Mouse (Mus musculus): ENCODE data around the gene Thg1l. TPM values are rescaled to one million over a fixed set of nuclear protein-coding genes. Genes with fewer than 3 reads are reported as not detected.
A peak's percentile ranks its signal among the peaks of the same experiment; 100 is the strongest.

The Thg1l gene
- polyA plus RNA-seq, 1 experiment from 2014 or later: 13.0 TPM

DNA sequence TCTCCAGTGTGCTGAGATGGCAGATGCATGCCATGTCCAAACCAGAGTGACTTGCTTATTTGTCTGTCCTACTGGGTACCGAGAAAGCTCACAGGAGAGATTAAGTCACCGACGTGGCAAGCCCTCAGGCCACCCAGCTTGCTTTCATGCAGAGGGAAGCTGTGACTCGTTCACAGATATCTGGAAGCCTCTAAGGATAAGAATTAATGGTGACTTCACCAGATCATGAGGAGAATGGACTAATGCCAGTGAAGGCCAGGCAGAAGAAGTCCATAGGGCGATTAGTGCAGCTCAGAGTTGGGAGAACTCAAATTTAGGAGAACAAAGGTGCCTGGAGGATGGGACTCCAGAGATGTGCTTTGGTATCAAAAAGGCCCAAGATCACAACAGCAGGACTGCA lies 27.8 kb downstream of the Thg1l start:
- no peaks in the 10 kb centered on the region for H3K9me3 ChIP-seq (replicated peaks)
- 0 out of 2 replicates have a peak, but pooled peaks cover 2% of the 10 kb centered on the region for H3K4me1 ChIP-seq
- no peak for ATAC-seq (ENCODE audit: insufficient number of reproducible peaks, low FRiP score, low TSS enrichment, low read depth)
- H3K27me3 ChIP-seq: no peaks in the 10 kb centered on the region
- H3K36me3 ChIP-seq: 0 out of 2 replicates have a peak, but pooled peaks cover 3% of the 10 kb centered on the region
- H3K4me2 ChIP-seq (replicated peaks): no peak overlapping the region
- H3K9ac ChIP-seq: no peak overlapping the region
- 55% methylated on average over 5 of the region's 5 CpGs for WGBS
- no peak overlapping the region for H3K4me3 ChIP-seq (replicated peaks)
- H3K27ac ChIP-seq (replicated peaks): no peak overlapping the region

DNA sequence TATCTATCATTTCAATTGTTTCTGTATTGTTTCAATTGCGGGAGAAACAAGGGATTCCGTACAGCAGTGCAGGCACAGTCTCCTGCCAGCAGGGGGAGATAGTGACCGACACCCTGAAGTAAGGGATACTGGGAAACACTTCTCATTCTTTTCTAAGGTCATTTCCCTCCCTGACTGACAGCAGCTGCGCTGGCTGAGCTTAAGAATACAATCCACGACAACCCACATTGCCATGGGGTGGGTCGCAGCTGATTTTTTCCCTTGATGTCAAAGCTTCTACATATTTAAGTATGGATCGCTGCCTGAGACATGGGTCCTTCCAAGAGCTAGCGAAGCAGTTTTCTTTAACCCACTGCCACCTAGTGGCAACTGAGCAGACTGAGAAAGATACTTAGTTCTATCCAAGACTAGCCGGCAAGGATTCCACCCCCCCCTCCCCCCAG lies 28.6 kb downstream of the Thg1l start:
- Histone ChIP-seq H3K9ac (peak overlapping the region; percentile 33; the same call in 1 of the 2 replicates), H3K4me1 (0 out of 2 replicates have a peak, but pooled peaks cover 2% of the 10 kb centered on the region), H3K4me2 (replicated peaks) (peak overlapping the region; percentile 56), H3K27ac (replicated peaks) (no peak overlapping the region), H3K27me3 (no peaks in the 10 kb centered on the region), H3K36me3 (0 out of 2 replicates have a peak, but pooled peaks cover 3% of the 10 kb centered on the region), H3K9me3 (replicated peaks) (no peaks in the 10 kb centered on the region), H3K4me3 (replicated peaks) (peak overlapping the region; percentile 43)
- WGBS: 0% methylated on average over 9 of the region's 9 CpGs
- peak; percentile 83 for ATAC-seq (ENCODE audit: insufficient number of reproducible peaks, low FRiP score, low TSS enrichment, low read depth)

DNA sequence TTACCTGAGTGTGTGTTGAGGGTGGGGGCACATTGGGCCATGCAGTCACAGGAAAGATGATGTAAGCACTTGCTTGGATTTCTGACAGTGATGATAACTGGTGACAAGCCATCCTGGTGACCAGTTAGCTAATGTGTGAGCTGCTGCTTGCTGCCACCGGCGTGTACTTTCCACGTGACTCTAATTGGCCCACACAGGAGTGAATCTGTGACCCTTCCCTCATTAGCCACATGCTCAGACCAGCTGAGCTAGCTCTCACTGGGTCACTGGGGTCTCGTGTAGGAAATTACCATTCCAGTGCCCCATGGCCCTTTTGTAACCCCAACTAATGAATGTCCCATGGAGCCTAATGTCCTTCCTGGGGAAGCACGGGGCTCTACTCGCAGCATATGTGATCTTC lies 29.9 kb downstream of the Thg1l start:
- no peak overlapping the region for H3K9ac ChIP-seq
- no peaks in the 10 kb centered on the region for H3K9me3 ChIP-seq (replicated peaks)
- H3K4me2 ChIP-seq (replicated peaks): no peak overlapping the region
- H3K27me3 ChIP-seq: no peaks in the 10 kb centered on the region
- H3K4me1 ChIP-seq: 0 out of 2 replicates have a peak, but pooled peaks cover 6% of the 10 kb centered on the region
- ATAC-seq (ENCODE audit: insufficient number of reproducible peaks, low FRiP score, low TSS enrichment, low read depth): no peak
- no peak overlapping the region for H3K4me3 ChIP-seq (replicated peaks)
- no peak overlapping the region for H3K27ac ChIP-seq (replicated peaks)
- 31% methylated on average over 6 of the region's 6 CpGs for WGBS
- 0 out of 2 replicates have a peak, but pooled peaks cover 3% of the 10 kb centered on the region for H3K36me3 ChIP-seq

DNA sequence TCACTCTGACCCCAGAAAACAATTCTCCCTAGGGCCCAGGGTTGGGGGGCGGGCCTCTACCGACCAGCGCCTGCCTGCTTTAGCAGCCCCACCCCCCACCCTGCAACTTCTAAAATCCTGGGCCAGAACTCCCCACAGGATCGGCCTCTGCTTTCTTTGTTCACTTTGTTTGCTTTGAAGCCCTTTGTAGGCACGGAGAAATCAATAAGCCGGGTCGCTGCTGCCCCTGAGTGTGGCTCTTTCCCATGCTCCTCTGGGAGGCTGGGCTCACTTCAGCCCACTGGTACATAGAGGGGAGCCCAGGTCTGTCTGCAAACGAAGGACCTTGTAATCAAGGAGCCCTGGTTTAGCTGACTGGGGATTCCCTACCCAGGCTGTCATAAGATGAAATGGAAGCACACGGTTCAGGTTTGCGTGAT lies 33.8 kb downstream of the Thg1l start:
- no peaks in the 10 kb centered on the region for H3K27me3 ChIP-seq
- 0 out of 2 replicates have a peak, but pooled peaks cover 6% of the 10 kb centered on the region for H3K4me1 ChIP-seq
- WGBS: 18% methylated on average over 10 of the region's 10 CpGs
- no peak overlapping the region for H3K4me2 ChIP-seq (replicated peaks)
- H3K9me3 ChIP-seq (replicated peaks): no peaks in the 10 kb centered on the region
- no peak for ATAC-seq (ENCODE audit: insufficient number of reproducible peaks, low FRiP score, low TSS enrichment, low read depth)
- no peak overlapping the region for H3K27ac ChIP-seq (replicated peaks)
- no peak overlapping the region for H3K4me3 ChIP-seq (replicated peaks)
- H3K36me3 ChIP-seq: no peaks in the 10 kb centered on the region
- no peak overlapping the region for H3K9ac ChIP-seq

DNA sequence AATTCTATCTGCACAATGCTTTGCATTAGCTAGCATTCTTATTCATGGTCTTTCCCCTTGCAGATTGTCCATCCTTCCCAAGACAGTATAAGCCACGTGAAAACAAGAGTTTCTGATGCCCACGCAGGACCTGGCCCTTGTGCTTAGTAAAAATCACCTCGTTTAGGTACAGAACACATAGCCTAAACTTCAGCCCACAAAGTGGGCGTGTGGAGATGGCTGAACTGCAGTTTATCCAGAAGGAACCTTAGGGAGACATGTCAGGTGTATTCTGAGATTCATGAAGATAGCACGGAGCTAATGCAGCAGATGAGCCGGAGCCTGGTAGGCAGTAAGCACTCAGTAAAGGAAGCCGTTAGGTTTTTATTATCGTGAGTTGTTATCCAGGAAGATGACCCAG lies 34.3 kb downstream of the Thg1l start:
- H3K36me3 ChIP-seq: no peaks in the 10 kb centered on the region
- no peaks in the 10 kb centered on the region for H3K27me3 ChIP-seq
- no peak overlapping the region for H3K27ac ChIP-seq (replicated peaks)
- no peak overlapping the region for H3K9ac ChIP-seq
- no peak; the same call in 1 of the 2 replicates for ATAC-seq (ENCODE audit: insufficient number of reproducible peaks, low FRiP score, low TSS enrichment, low read depth)
- H3K4me1 ChIP-seq: 0 out of 2 replicates have a peak, but pooled peaks cover 4% of the 10 kb centered on the region
- WGBS: 53% methylated on average over 8 of the region's 8 CpGs
- H3K4me3 ChIP-seq (replicated peaks): no peak overlapping the region
- H3K4me2 ChIP-seq (replicated peaks): no peak overlapping the region
- no peaks in the 10 kb centered on the region for H3K9me3 ChIP-seq (replicated peaks)

DNA sequence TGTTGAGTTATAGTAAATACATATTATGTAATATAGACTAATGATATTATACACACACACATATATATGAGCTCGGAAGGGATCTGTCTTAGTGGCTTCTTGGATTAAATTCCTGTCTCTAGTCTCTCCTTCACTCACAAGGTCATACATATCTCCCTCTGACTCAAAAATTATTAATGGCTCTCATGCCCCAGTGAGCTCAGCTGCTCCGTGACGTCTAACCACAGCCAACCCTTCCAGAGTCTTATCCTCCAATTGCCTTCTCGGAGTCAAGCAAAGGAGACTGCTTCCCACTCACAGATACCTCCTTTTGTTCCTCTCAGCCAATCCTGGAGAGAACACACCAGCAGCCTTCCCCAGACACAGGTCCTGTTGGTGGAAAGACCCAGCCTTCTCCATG lies 36.5 kb downstream of the Thg1l start:
- Histone ChIP-seq H3K27ac (replicated peaks) (no peak overlapping the region), H3K4me1 (0 out of 2 replicates have a peak, but pooled peaks cover 4% of the 10 kb centered on the region), H3K4me3 (replicated peaks) (no peak overlapping the region), H3K27me3 (no peaks in the 10 kb centered on the region), H3K4me2 (replicated peaks) (no peak overlapping the region), H3K36me3 (no peaks in the 10 kb centered on the region), H3K9me3 (replicated peaks) (no peaks in the 10 kb centered on the region), H3K9ac (no peak overlapping the region)
- no peak for ATAC-seq (ENCODE audit: insufficient number of reproducible peaks, low FRiP score, low TSS enrichment, low read depth)
- 82% methylated on average over 4 of the region's 4 CpGs for WGBS

DNA sequence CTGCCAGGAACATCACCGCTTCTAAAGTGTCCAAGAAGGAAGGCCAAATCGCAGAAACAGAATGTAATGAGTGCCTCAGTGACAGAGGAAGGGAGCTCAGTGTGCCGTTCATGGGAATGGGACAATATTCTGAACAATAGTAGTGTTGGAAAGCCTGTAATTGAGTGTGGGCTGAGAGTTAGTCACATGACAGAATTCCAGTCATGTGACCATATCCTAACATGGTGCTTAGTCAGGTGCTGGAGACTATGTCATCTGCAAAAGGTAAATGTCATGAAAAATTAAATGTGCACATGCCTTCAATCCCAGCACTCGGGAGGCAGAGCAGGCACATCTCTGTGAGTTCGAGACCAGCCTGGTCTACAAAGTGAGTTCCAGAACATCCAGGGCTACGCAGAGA lies 37.3 kb downstream of the Thg1l start:
- Histone ChIP-seq H3K9me3 (replicated peaks) (no peaks in the 10 kb centered on the region), H3K27ac (replicated peaks) (no peak overlapping the region), H3K9ac (no peak overlapping the region), H3K4me2 (replicated peaks) (no peak overlapping the region), H3K4me3 (replicated peaks) (no peak overlapping the region), H3K27me3 (no peaks in the 10 kb centered on the region), H3K36me3 (no peaks in the 10 kb centered on the region), H3K4me1 (0 out of 2 replicates have a peak, but pooled peaks cover 4% of the 10 kb centered on the region)
- WGBS: 95% methylated on average over 6 of the region's 6 CpGs
- no peak for ATAC-seq (ENCODE audit: insufficient number of reproducible peaks, low FRiP score, low TSS enrichment, low read depth)

DNA sequence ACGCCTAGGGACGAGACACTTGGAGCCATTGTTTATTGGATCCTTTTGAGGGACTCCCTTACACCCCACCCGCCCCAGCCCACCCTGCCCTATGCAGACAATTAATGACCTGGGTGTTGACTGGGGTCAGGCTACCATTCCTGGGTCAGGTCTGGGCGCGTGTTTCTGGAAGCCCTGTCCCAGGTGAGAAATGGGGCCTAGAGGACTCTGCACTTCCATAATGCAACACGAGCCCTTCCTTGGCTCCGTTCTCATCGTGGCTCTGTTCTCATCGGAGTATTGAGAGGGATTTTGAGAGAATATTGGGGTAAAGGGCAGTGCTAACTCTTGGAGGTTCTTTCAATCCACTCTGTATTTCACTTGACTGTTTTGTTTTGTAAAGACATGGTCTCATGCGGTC lies 39.1 kb downstream of the Thg1l start:
- ATAC-seq (ENCODE audit: insufficient number of reproducible peaks, low FRiP score, low TSS enrichment, low read depth): no peak
- Histone ChIP-seq H3K9me3 (replicated peaks) (no peaks in the 10 kb centered on the region), H3K4me1 (no peaks in the 10 kb centered on the region), H3K9ac (no peak overlapping the region), H3K27ac (replicated peaks) (no peak overlapping the region), H3K27me3 (no peaks in the 10 kb centered on the region), H3K36me3 (peaks cover 9% of the 10 kb centered on the region), H3K4me2 (replicated peaks) (no peak overlapping the region), H3K4me3 (replicated peaks) (no peak overlapping the region)
- WGBS: 79% methylated on average over 10 of the region's 10 CpGs

DNA sequence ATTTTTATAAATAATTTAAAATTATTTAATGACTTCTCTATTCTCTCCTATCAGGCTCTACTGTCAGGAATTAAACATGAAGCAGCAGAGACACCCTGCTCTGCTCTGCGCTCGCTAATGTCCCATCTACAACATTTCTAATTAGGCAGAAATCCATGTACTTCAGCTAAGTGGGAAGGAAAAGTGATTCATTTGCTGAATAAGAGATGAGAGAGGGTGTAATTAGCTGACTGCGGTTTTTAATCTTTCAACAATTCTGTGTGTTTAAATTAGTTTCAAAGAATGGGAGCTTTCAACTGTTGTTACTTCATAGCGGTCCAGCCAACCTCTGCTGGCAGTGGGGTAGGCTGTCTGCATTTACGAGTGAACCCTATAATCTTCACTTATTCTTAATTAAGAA lies 44.6 kb downstream of the Thg1l start:
- H3K9me3 ChIP-seq (replicated peaks): no peaks in the 10 kb centered on the region
- WGBS: 91% methylated on average over 5 of the region's 5 CpGs
- no peak for ATAC-seq (ENCODE audit: insufficient number of reproducible peaks, low FRiP score, low TSS enrichment, low read depth)
- H3K4me1 ChIP-seq: no peaks in the 10 kb centered on the region
- H3K27me3 ChIP-seq: no peaks in the 10 kb centered on the region
- no peak overlapping the region for H3K4me2 ChIP-seq (replicated peaks)
- H3K9ac ChIP-seq: no peak overlapping the region
- peaks cover 58% of the 10 kb centered on the region for H3K36me3 ChIP-seq
- H3K4me3 ChIP-seq (replicated peaks): no peak overlapping the region
- H3K27ac ChIP-seq (replicated peaks): no peak overlapping the region

DNA sequence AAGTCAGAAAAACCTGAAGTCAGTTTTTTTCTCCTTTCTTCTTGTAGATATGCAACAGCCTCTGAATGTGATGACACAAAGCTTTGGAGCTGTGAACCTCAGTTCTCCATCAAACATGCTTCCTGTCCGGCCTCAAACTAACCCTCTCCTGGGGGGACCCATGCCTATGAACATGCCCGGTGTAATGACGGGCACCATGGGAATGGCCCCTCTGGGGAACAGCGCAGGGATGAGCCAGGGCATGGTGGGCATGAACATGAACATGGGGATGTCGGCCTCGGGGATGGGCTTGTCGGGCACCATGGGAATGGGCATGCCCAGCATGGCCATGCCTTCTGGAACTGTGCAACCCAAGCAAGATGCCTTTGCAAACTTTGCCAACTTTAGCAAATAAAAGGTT lies 46.4 kb downstream of the Thg1l start:
- Histone ChIP-seq H3K4me2 (replicated peaks) (no peak overlapping the region), H3K4me1 (no peaks in the 10 kb centered on the region), H3K36me3 (peaks cover 64% of the 10 kb centered on the region), H3K27me3 (no peaks in the 10 kb centered on the region), H3K9ac (no peak overlapping the region), H3K4me3 (replicated peaks) (no peak overlapping the region), H3K9me3 (replicated peaks) (no peaks in the 10 kb centered on the region), H3K27ac (replicated peaks) (no peak overlapping the region)
- 94% methylated on average over 7 of the region's 7 CpGs for WGBS
- no peak for ATAC-seq (ENCODE audit: insufficient number of reproducible peaks, low FRiP score, low TSS enrichment, low read depth)

DNA sequence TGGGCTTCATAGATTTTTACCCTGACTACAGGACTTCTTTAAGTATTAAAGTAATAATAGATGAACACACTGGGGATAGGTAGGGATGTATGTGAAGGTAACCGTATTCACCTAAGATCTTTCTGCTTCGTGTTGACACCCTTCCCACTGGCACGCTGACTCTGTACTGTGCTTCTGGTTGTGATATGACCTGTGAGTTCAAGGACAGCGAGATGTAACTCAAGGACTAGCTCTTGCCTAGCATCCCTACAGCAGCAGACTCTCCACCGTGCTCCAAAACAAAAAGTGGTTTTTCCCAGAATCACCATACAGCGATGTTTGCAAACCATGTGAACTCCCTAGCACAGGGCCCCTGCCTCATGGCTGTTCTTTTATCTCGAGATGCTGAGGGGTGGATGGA lies 47.2 kb downstream of the Thg1l start:
- Histone ChIP-seq H3K4me1 (no peaks in the 10 kb centered on the region), H3K36me3 (peaks cover 72% of the 10 kb centered on the region), H3K9me3 (replicated peaks) (no peaks in the 10 kb centered on the region), H3K27me3 (no peaks in the 10 kb centered on the region), H3K27ac (replicated peaks) (no peak overlapping the region), H3K4me2 (replicated peaks) (no peak overlapping the region), H3K9ac (no peak overlapping the region), H3K4me3 (replicated peaks) (no peak overlapping the region)
- ATAC-seq (ENCODE audit: insufficient number of reproducible peaks, low FRiP score, low TSS enrichment, low read depth): no peak
- 93% methylated on average over 7 of the region's 7 CpGs for WGBS

DNA sequence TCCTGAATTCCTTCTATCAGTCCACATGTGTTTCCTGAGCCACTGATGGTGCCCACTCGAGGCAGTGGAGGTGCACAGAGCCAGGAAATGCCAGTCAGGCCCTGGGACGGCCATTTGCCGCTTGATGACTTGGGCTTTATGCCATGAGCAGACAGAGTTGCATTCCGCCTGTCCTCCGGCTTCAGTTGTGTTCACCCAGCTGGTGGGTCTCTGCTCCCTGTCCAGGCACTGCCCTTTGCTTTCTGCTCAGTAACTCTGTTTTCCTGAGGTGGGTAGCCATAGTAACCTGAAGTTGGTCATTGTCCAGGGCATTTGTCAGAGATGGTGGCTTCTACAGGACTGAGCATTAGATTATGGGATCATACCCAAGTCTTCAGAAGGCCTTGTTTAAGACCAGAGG lies 48.0 kb downstream of the Thg1l start:
- Histone ChIP-seq H3K4me1 (no peaks in the 10 kb centered on the region), H3K4me3 (replicated peaks) (no peak overlapping the region), H3K27ac (replicated peaks) (no peak overlapping the region), H3K27me3 (no peaks in the 10 kb centered on the region), H3K4me2 (replicated peaks) (no peak overlapping the region), H3K36me3 (peaks cover 77% of the 10 kb centered on the region), H3K9ac (no peak overlapping the region), H3K9me3 (replicated peaks) (no peaks in the 10 kb centered on the region)
- WGBS: 84% methylated on average over 5 of the region's 5 CpGs
- no peak for ATAC-seq (ENCODE audit: insufficient number of reproducible peaks, low FRiP score, low TSS enrichment, low read depth)

All from embryonic facial prominence, embryonic 15.5 days (tissue).